Mouse (Mus musculus) testis, adult 2 months (tissue): ENCODE measurements at regions not wholly inside any gene's neighbourhood (a gene's known extent, or its start where the extent isn't known, plus 50 kb on each side); places are given as distances from the start of the nearest gene placed in this dataset.

Experiments used
- CTCF ChIP-seq: fragments of 200-500 bp; IDR thresholded peaks from 2 replicates; pipeline ENCODE4 v1.5.1; 2012; ENCODE audit warnings: low read depth, mild to moderate bottlenecking, inconsistent platforms, low read length, moderate library complexity; ENCODE audit not compliant: control insufficient read depth, insufficient read depth, insufficient replicate concordance
- POLR2A ChIP-seq: fragments of 200-500 bp; IDR thresholded peaks from 2 replicates; pipeline ENCODE4 v1.6.1; 2012; ENCODE audit warnings: low read depth, mild to moderate bottlenecking, inconsistent platforms, low read length, moderate library complexity; ENCODE audit not compliant: control insufficient read depth

DNA sequence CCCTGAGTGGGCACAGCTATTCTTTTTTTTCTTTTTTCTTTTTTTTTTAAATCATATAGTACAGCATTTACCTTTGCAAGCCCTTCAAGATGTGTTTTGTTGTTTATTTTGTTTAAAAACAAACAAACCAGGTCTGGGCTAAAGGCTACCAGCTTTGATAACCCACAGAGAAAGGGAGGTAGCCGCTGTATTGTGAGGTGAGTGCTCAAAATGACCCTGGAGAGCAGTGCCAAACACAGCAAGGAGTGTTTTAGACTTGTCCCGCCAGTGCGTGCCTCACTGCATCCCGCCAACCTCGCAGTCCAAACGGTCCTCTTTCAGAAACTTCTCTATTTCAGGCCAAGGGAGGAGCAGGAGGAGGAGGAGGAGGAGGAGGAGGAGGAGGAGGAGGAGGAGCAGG is 152.0 kb upstream of the Ctnnb1 start:
- no peak for TF ChIP-seq CTCF
- TF ChIP-seq POLR2A: no peak
